Mouse (Mus musculus) cerebellum, adult 9-10 months (tissue): ENCODE data around the gene C1qc.

ENCODE experiments used
- DNase-seq: peaks from one replicate; pipeline ENCODE4 v3.0.0; 2022

Gene C1qc

DNA sequence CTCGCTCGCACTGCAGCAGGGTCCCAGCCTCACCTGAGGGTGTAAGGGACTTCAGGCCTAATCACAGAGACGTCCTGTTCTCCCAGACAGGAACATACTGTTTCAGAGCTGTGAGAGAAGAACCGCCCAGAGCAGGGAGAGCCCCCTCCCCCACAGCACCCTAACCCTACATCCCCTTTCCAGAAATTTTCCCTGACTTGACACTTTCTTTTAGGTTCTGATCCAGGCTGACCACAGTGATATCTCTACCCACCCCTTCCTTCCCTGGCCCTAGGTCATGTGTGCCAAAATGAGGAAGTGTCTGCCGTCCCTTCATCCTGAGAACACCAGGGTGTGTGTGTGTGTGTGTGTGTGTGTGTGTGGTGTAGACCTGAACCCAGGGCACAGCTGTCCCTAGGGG is at the start of gene C1qc:
TSS of gene C1qc (minus strand) at position 255 of the 400 bp plus-strand sequence.
- no peak for DNase-seq

GRCm38 (mm10) chr4:136937935-136938334 is 45.1 kb upstream of the C1qc start:
- no peak for DNase-seq

DNA sequence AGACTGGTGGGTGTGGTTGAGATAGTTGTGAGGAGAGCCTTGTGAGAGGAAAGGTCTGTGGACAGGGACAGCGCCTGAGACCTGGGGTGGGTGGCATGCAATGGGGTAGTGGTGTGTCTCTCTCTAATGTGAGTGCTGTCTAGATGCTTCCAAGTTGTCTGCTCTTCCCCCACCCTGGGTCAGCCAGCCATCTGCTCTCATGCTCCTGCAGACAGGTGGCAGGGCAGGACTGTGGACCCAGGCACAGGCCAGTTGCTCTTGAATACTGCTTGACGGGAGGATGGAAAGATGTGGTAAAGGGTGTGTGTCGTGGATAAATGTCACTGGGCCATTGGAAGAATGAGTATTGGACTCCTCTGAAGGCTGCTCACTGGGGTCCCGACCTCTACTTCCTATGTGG is 44.5 kb upstream of the C1qc start:
- peak; percentile 75 for DNase-seq

GRCm38 (mm10) chr4:136934746-136935613 is 42.1 kb upstream of the C1qc start:
- no peak for DNase-seq

GRCm38 (mm10) chr4:136930474-136930873 is 37.6 kb upstream of the C1qc start:
- no peak for DNase-seq

GRCm38 (mm10) chr4:136928928-136929327 is 36.1 kb upstream of the C1qc start:
- peak; percentile 80 for DNase-seq

GRCm38 (mm10) chr4:136925804-136926203 is 32.9 kb upstream of the C1qc start:
- no peak for DNase-seq

- DNase-seq = no peak
These were observed 31.7 kb upstream of the C1qc start for GRCm38 (mm10) chr4:136924529-136924928.

DNA sequence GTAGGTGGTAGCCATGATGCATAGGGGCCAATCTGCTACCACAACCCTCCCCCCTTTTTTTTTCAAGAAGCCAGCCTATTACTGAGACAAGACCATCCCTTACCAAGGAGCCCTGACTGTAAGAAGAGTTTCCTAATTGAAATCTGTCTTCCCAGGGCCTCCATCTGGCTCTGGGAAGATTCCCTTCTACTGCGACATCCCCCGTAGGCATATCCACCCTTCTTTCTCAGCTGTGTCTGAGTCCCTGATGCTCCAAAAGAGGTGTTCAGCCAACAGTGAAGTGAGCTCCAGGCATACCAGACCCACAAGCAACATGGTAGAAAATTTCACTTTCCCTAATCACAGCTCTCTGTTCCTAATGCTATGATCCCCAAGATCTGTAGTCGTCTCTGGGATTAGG is 26.7 kb upstream of the C1qc start:
- DNase-seq = no peak

DNA sequence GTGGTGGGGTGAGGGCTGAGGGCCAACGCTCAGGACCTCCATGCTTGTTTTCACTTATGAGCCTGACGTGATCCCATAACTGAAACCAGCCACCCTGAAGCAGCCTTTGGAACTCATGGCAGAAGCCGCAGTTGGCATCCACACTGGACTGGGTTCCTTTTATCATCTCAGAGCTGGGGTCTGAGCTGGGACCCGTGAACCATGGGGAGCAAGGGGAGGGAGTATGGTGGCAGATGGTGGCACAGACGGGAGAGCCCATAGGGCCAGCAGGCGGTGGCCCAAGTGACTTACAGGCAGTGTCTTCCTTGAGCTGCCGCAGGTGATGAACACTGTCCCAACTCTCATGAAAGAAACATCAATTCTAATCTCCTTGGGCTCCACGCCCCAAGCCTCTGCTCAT is 26.0 kb upstream of the C1qc start:
- no peak for DNase-seq

DNA sequence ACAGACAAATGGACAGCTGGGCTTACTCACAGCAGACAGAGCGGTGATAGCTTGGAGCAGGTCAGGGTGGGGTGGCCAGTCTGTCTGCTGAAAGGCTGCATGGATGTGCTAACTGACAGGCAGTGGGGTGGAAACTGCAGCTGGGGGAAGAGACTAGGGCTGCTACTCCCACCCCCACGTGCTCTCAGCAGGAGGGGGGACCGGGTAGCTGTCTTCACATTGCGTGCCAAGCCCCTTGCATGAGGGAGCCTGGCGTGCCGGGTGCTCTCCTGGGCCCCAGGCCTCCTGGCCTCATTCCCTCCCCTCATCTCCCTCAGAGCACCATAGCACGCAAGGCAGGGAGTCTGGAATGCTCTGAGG is 24.3 kb upstream of the C1qc start:
- DNase-seq = no peak

DNA sequence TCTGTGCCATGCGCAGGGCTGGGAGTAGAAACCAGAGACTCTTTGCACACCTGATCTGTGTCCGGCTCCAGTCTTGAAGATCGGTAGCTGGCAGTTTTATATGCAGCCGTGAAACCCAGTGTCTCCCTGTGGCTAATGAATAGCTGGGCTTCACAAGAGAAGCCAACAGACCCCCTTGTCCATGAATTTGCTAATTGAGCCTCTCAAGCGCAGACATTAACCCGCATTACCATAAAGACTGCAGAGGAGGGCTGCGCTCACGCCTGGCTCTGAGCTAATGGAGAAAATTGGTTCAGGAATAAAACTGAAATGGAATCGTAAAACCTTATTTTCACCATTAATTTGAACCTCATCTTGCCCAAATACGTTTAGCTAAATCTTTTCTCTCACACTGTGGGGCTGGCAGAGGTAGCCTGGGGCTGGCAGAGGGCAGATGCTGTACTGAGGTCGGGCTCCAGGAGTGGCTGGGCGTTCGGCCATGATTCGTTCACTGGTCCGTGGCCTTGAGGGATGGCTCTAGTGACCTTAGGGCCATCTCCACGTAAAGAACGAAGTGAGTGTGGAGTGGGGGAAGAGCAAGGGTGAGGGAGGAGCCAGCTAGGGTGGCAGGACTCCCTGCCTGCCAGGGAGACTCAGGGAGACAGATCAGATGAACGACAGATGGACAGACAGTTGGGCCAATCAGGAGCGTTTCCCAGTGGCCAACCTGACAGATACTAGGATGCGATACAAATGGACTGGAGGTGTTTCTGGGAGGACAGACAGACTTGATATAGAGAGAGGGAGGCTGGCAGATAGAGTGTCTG is 23.7 kb upstream of the C1qc start:
- peak; percentile 56 for DNase-seq

DNA sequence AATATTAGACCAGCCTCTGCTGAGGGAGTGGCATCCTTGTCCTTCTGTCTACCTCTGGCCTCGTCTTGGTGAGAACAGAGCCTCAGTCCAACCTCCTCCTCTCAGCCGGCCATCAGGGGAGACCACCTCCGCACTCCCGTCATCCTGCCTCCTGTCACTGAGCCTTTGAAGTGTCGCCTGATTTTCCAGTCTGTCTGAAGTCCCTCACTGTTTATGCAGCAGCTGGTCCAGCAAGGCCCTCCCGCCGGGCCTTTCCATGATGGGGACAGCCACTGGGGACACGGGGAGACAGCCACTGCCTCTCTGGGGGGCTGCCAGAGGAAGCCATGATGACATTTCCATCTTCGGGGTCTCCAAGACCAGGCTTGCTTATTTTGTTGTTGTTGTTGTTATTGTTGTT is 20.0 kb upstream of the C1qc start:
- no peak for DNase-seq

DNA sequence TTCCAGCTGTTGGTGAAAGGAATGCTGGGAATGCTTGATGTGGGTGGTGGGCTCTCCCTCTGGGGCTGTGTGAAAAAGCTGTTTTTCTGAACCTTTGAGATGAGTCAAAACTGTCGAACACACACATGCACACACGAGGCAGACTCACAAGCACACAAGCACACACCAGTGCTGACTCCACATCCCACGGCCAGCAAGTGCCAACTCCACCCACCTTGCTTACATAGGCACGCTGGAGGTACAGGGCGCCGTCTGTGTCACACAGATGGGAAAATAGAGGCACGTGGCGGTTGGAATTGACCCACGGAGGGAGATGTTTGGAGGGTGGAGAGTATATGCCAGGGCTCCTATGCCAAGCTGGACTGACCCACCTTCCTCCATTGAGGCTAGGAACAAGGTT is 18.9 kb upstream of the C1qc start:
- no peak for DNase-seq

DNA sequence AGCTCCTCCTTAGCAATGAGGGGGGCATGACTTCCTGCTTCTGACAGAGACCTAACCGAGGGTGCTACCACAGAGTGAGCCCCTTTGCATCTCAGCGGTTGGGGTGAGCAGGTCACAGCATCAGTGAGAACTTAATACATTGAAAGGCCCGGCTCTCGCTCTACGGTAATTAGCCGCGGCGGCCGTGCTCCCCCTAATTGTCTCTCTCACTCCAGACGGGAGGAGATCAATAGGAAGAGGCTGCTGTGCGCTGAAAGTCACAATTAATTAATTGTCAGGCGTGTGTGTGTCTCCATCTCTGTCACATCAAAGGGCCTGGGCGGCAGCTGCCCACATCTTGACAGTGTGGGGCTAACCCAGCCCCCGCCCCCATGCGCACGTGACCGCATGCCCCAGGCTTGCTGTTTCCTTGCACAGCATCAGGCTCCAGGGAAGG is 18.4 kb upstream of the C1qc start:
- DNase-seq = no peak

DNA sequence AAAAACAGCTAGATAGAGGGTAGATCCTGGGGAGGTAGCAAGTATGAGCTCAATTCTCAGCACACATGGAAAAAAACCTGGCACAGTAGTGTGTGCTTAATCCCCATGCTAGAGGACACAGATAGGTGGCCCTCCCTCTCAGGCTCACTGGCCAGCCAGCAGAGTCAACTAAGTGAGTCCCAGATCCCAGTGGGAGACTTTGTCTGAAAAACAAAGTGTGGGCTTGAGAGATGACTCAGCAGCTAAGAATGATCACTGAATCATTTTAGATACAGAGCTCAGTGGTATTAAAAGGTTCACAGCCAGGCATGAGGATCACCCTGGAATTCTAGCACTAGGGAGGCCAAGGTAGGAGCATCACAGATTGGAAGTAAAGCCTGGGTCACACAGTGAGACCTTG is 14.9 kb upstream of the C1qc start:
- DNase-seq = no peak

DNA sequence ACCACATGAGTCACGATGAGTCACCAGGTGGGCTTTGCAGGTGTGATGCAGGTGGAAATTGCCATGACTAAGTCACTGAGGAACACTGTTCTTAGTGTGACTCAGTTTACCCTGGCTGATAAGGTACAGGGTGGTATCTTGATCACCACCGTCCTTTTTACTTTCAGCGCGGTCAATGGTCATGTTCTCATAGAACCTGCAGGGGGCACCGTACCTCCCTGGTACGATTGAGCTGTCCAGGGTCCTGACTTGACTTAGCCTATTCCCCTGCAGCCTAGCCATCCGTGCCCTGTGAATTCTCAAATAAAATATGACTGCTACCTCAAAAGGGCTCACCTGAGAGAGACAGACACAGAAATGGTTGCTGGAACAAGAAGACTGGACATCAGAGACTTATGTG is 14.2 kb upstream of the C1qc start:
- DNase-seq = no peak

DNA sequence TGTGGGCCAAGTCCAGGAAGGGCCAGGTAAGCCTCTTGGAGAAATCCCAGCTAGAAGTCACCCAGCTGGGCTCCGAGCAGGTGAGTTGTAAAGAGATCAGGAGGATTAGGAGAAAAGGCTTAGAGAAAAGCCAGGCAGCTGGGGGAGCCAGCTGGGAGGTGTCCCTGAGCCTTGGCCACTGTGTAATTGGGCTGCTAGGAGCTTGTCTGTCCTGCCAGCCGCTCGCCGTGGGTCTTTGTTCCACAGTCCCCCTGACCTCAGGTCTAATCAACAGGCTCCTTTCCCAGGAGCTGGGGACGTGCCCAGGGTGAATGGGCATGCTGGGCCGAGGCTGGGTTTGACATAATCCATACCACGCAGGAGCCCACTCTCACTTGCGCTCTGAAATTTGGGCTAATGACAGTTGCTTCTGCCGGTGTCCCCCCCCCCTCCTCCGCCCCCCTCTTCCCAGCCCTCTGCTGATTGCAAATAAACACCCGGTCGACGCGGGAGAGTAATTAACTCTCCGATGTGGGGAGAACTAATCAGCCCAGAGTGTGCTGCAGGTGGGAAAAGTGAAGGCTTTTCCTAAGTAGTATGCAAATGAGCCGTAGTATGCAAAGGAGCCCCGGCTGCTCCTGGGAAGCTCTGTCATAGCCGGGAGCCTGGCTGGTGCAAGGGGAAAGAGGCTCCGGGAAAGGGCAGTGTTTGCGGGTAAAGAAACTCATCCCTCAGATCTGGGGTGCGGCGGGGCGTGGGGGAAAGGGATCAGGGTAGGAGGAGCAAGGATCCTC is 12.1 kb upstream of the C1qc start:
- DNase-seq = no peak

GRCm38 (mm10) chr4:136899154-136899553 is 6.3 kb upstream of the C1qc start:
- no peak for DNase-seq

GRCm38 (mm10) chr4:136898637-136899036 is 5.8 kb upstream of the C1qc start, which contains the start of gene C1qa:
C1qa (minus strand) TSS chr4:136898803.
- no peak for DNase-seq

DNA sequence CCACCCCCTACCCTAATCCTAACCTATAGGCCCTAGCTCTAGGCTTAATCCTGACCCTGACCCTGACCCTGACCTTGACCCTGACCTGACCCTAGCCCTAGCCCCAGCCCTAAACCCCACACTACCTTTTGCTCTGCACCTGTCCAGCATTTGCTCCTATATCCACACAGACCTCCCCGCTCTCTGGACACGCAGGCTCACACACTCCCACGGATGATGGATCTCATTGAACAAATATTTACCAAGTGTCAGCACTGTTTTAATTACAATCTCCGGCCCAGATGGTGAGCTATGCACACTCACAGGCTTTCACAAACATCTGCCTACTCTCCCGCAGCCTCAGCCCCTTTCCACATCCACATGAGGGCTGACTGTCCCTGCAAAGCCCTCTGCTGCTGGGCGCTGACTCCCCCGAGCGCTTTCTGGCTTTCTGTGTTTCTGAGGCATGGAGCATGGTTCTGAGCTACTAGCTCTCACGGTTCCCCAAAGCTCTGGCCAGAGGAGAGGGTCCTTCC is 5.3 kb upstream of the C1qc start:
- DNase-seq = no peak

GRCm38 (mm10) chr4:136896461-136896860 is 3.6 kb upstream of the C1qc start:
- no peak for DNase-seq

DNA sequence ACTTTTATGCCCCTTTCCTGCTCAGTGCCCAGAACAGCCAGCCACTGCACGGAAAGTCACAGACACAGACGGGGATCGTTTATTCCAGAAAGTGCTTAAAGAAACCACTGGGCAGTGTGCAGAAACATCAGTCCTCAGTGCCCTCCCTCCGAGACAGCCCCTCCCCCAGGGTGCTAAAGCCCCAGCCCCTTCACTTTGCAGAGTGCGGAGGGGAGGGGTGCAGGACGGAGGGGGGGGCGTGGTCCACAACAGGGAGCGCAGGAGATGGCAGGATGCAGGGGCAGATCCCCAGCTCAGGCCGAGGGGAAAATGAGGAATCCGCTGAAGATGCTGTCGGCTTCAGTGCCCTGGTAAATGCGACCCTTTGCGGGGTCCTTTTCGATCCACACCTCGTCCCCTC is 3.0 kb upstream of the C1qc start:
- DNase-seq = no peak
